Mouse (Mus musculus) heart, embryonic 16.5 days (tissue): ENCODE data around the gene Atg16l2. TPM values are rescaled to one million over a fixed set of nuclear protein-coding genes. Genes with fewer than 3 reads are reported as not detected.

Source experiments
- ATAC-seq: fragments of 200-750 bp; cut with Nextera tagmentation; replicated peaks from 2 replicates; pipeline ENCODE4 v1.8.0; 2017; ENCODE audit warnings: moderate number of reproducible peaks; ENCODE audit not compliant: insufficient read depth, low FRiP score; ENCODE audit errors: extremely low read depth
- H3K27ac ChIP-seq: fragments of 300-500 bp; sonication (generic); 2 replicates; pipeline ENCODE4 v1.5.1; 2014; ENCODE audit warnings: mild to moderate bottlenecking, low read length, control low read depth, moderate library complexity
- H3K27me3 ChIP-seq: fragments of 300-500 bp; sonication (generic); 2 replicates; pipeline ENCODE4 v1.6.1; 2014; ENCODE audit warnings: low read length, mixed read lengths; ENCODE audit not compliant: control insufficient read depth, insufficient read depth
- H3K36me3 ChIP-seq: fragments of 300-500 bp; sonication (generic); 2 replicates; pipeline ENCODE4 v1.6.1; 2014; ENCODE audit not compliant: control insufficient read depth, insufficient read depth
- H3K4me1 ChIP-seq: fragments of 300-500 bp; sonication (generic); 2 replicates; pipeline ENCODE4 v1.6.1; 2014; ENCODE audit warnings: low read length, mixed read lengths; ENCODE audit not compliant: control insufficient read depth, insufficient read depth
- H3K4me2 ChIP-seq: fragments of 300-500 bp; sonication (generic); 2 replicates; pipeline ENCODE4 v1.6.1; 2014; ENCODE audit warnings: low read depth, mild to moderate bottlenecking, control low read depth, low read length
- H3K4me3 ChIP-seq: fragments of 300-500 bp; sonication (generic); 2 replicates; pipeline ENCODE4 v1.5.1; 2014; ENCODE audit warnings: mild to moderate bottlenecking, control low read depth, low read length
- H3K9ac ChIP-seq: fragments of 300-500 bp; sonication (generic); 2 replicates; pipeline ENCODE4 v1.6.1; 2014; ENCODE audit warnings: low read length, control low read depth
- H3K9me3 ChIP-seq: fragments of 300-500 bp; sonication (generic); replicated peaks from 2 replicates; pipeline ENCODE4 v1.6.1; 2016; ENCODE audit warnings: low read length; ENCODE audit not compliant: control insufficient read depth
- WGBS: fragments of 180-500 bp; shearing (Covaris S2); extraction: QIAGEN DNeasy Blood & Tissue Kit; methylation state at CpG from one replicate; pipeline ENCODE4 v1.1.7; 2014; 5-methylcytosine and 5-hydroxymethylcytosine counted together
- polyA plus RNA-seq: library from polyadenylated mRNA; unstranded; fragments of >200 nt; fragmentation: Nextera tagmentation; extraction: Ambion mirVana; gene quantifications from 2 replicates; pipeline ENCODE4 v1.2.1, GENCODE M21; 2015

Gene Atg16l2
- polyA plus RNA-seq, 1 experiment from 2014 or later: 35.1 TPM

GRCm38 (mm10) chr7:101326006-101326405 lies 24.0 kb upstream of the Atg16l2 start:
- 88% methylated on average over 5 of the region's 5 CpGs for WGBS
- peaks cover 10% of the 10 kb centered on the region for H3K4me1 ChIP-seq
- ATAC-seq: no peak

GRCm38 (mm10) chr7:101324142-101324962 lies 22.3 kb upstream of the Atg16l2 start:
- no peak overlapping the region; the same call in 1 of the 2 replicates for H3K9ac ChIP-seq
- H3K27me3 ChIP-seq: no peaks in the 10 kb centered on the region; the same call in 1 of the 2 replicates
- H3K4me2 ChIP-seq: no peak overlapping the region
- H3K36me3 ChIP-seq: no peaks in the 10 kb centered on the region
- no peak overlapping the region for H3K4me3 ChIP-seq
- no peak overlapping the region for H3K27ac ChIP-seq
- WGBS: 67% methylated on average over 6 of the region's 6 CpGs
- H3K9me3 ChIP-seq: no peaks in the 10 kb centered on the region
- ATAC-seq: no peak
- H3K4me1 ChIP-seq: peaks cover 15% of the 10 kb centered on the region

More at GRCm38 (mm10) chr7:101326006-101326405, 24.0 kb upstream of the Atg16l2 start:
- no peak overlapping the region for H3K4me2 ChIP-seq
- no peaks in the 10 kb centered on the region; the same call in 1 of the 2 replicates for H3K27me3 ChIP-seq
- no peaks in the 10 kb centered on the region for H3K9me3 ChIP-seq
- H3K36me3 ChIP-seq: no peaks in the 10 kb centered on the region
- no peak overlapping the region for H3K4me3 ChIP-seq
- H3K27ac ChIP-seq: no peak overlapping the region
- H3K9ac ChIP-seq: no peak overlapping the region

- Histone ChIP-seq H3K27ac (no peak overlapping the region), H3K4me1 (peaks cover 18% of the 10 kb centered on the region), H3K9ac (no peak overlapping the region), H3K4me3 (no peak overlapping the region), H3K9me3 (no peaks in the 10 kb centered on the region), H3K36me3 (no peaks in the 10 kb centered on the region), H3K27me3 (no peaks in the 10 kb centered on the region; the same call in 1 of the 2 replicates), H3K4me2 (peak overlapping the region; percentile 94)
- ATAC-seq: no peak
- 61% methylated on average over 4 of the region's 4 CpGs for WGBS
Measured at GRCm38 (mm10) chr7:101323141-101323594, 21.1 kb upstream of the Atg16l2 start.

GRCm38 (mm10) chr7:101321218-101321827 lies 19.3 kb upstream of the Atg16l2 start:
- ATAC-seq: peak; percentile 26
- H3K4me3 ChIP-seq: peak overlapping the region; percentile 79
- H3K9ac ChIP-seq: peak overlapping the region; percentile 78
- H3K4me2 ChIP-seq: peak overlapping the region; percentile 94
- H3K27me3 ChIP-seq: no peaks in the 10 kb centered on the region; the same call in 1 of the 2 replicates
- 2% methylated on average over 40 of the region's 61 CpGs for WGBS
- no peaks in the 10 kb centered on the region for H3K36me3 ChIP-seq
- no peaks in the 10 kb centered on the region for H3K9me3 ChIP-seq
- peak overlapping the region; percentile 9; the same call in 1 of the 2 replicates for H3K27ac ChIP-seq
- peaks cover 21% of the 10 kb centered on the region for H3K4me1 ChIP-seq

- 5% methylated on average over 31 of the region's 37 CpGs for WGBS
Measured at GRCm38 (mm10) chr7:101320399-101321217, 18.6 kb upstream of the Atg16l2 start.

GRCm38 (mm10) chr7:101319796-101320195 lies 17.7 kb upstream of the Atg16l2 start:
- no peak overlapping the region for H3K9ac ChIP-seq
- no peak overlapping the region for H3K4me3 ChIP-seq
- H3K36me3 ChIP-seq: no peaks in the 10 kb centered on the region
- H3K27me3 ChIP-seq: no peaks in the 10 kb centered on the region
- no peak for ATAC-seq
- 82% methylated on average over 1 of the region's 1 CpGs for WGBS
- H3K4me1 ChIP-seq: peaks cover 21% of the 10 kb centered on the region
- H3K4me2 ChIP-seq: no peak overlapping the region
- H3K9me3 ChIP-seq: no peaks in the 10 kb centered on the region
- H3K27ac ChIP-seq: no peak overlapping the region

More at GRCm38 (mm10) chr7:101320399-101321217, 18.6 kb upstream of the Atg16l2 start:
- H3K4me1 ChIP-seq: peaks cover 21% of the 10 kb centered on the region
- peak overlapping the region; percentile 78 for H3K9ac ChIP-seq
- peak; percentile 45 for ATAC-seq
- peak overlapping the region; percentile 2; the same call in 1 of the 2 replicates for H3K27ac ChIP-seq
- peak overlapping the region; percentile 94 for H3K4me2 ChIP-seq
- no peaks in the 10 kb centered on the region for H3K36me3 ChIP-seq
- peak overlapping the region; percentile 79 for H3K4me3 ChIP-seq
- no peaks in the 10 kb centered on the region for H3K9me3 ChIP-seq
- H3K27me3 ChIP-seq: no peaks in the 10 kb centered on the region; the same call in 1 of the 2 replicates

GRCm38 (mm10) chr7:101318848-101319247 lies 16.8 kb upstream of the Atg16l2 start:
- Histone ChIP-seq H3K27me3 (no peaks in the 10 kb centered on the region), H3K9ac (0 out of 2 replicates have a peak overlapping the region, but pooled peaks have one; percentile 2), H3K9me3 (no peaks in the 10 kb centered on the region), H3K4me3 (no peak overlapping the region), H3K4me1 (peaks cover 30% of the 10 kb centered on the region), H3K36me3 (no peaks in the 10 kb centered on the region), H3K27ac (peak overlapping the region; percentile 55), H3K4me2 (peak overlapping the region; percentile 10; the same call in 1 of the 2 replicates)
- peak; percentile 32; the same call in 1 of the 2 replicates for ATAC-seq
- WGBS: 18% methylated on average over 4 of the region's 4 CpGs

GRCm38 (mm10) chr7:101317014-101317413 lies 15.0 kb upstream of the Atg16l2 start, which contains the start of gene Stard10:
TSS of gene Stard10 (plus strand) at chr7:101317086.
- no peaks in the 10 kb centered on the region for H3K9me3 ChIP-seq
- H3K36me3 ChIP-seq: no peaks in the 10 kb centered on the region
- H3K27ac ChIP-seq: no peak within 1 kb of the TSS
- no peaks in the 10 kb centered on the region for H3K27me3 ChIP-seq
- peaks cover 30% of the 10 kb centered on the region for H3K4me1 ChIP-seq
- no peak within 1 kb of the TSS for H3K4me3 ChIP-seq
- H3K4me2 ChIP-seq: no peak within 1 kb of the TSS
- no peak for ATAC-seq
- WGBS: 82% methylated on average over 3 of the region's 3 CpGs
- H3K9ac ChIP-seq: 0 out of 2 replicates have a peak within 1 kb of the TSS, but pooled peaks have one; percentile 4
